Mouse (Mus musculus) megakaryocyte-erythroid progenitor cell, adult 5-6 weeks (primary cell): ENCODE data around the gene Rhox13. TPM values are rescaled to one million over a fixed set of nuclear protein-coding genes. Genes with fewer than 3 reads are reported as not detected.

Experiments used
- ATAC-seq: replicated peaks from 2 replicates; pipeline ENCODE4 v1.8.0; 2016; ENCODE audit warnings: mild to moderate bottlenecking, inconsistent platforms; ENCODE audit not compliant: severe bottlenecking, poor library complexity, low FRiP score, low TSS enrichment
- total RNA-seq, 2 experiments: library from RNA; stranded (forward) in 1 of 2; stranded (reverse) in 1 of 2; fragments of 200-1000, 215-1000 nt in 1 of 2; fragments of >200 nt in 1 of 2; fragmentation: Nextera tagmentation in 1 of 2; gene quantifications; 2 replicates each; pipeline ENCODE4 v1.2.3; 2014 to 2017

Gene Rhox13
- total RNA-seq (2014; fragmentation: Nextera tagmentation) = not detected in 2 replicates
- total RNA-seq (2017) = not detected in 2 replicates

DNA sequence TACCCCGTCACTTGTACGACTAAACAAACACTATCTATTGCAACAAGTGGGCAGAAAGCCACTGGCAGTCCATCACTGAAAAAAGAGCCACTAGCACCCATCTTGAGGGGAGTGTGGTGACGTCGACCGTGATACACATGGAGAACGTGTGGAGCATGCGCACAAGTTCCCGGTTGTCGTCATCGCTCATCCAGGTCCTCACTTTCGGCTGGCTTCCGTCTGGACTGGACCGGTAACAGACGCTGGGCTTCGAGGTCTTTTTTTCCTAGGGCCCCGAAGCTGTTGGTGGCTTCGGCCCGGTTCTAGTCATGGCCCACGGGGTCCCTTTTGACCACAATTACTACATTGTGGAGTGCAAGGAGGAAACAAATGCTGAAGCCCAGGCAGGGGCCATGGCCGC is at the start of gene Rhox13:
Rhox13 (plus strand) TSS at position 238 of the 400 bp plus-strand sequence.
- no peak for ATAC-seq

DNA sequence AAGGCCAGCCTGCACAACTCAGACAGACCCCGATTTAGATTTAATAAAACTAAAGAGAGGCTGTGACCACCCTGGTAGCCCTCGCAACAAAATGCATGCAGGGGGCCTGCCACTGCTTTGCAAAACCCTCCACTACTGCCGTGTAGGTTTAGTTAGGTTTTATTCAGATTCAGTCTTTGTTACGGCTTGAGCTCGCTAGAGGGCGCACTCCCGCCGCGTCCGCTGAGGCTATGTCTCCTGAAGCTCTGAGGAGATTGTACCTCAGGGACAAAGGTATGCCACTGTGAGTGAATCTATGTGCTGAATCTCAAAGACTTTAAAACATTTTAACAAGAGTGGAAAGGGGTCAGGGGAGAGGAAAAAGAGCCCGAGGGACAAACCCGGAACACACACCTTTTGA is 36.8 kb upstream of the Rhox13 start:
- no peak for ATAC-seq

DNA sequence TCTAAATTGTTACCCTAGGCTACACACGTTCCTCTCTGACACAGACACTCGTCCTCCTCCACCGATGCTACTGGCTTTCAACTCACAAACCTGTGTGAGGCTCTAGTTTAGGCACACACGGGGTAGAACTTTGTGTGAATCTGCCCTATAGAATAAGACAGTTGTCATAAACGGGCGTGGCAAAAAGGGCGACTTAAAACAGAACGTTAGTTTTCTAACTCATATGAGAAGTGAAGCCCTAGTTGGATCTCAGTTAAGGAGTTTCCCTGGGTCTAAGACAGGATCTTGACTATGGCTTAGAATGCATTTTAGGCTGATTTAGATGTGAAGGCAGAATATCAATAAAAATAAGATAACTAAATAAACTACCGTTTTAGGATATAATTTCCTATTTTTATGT is 36.0 kb upstream of the Rhox13 start, which contains the start of gene Rhox11:
Rhox11 (minus strand) TSS at position 101 of the 400 bp plus-strand sequence.
- ATAC-seq = no peak

DNA sequence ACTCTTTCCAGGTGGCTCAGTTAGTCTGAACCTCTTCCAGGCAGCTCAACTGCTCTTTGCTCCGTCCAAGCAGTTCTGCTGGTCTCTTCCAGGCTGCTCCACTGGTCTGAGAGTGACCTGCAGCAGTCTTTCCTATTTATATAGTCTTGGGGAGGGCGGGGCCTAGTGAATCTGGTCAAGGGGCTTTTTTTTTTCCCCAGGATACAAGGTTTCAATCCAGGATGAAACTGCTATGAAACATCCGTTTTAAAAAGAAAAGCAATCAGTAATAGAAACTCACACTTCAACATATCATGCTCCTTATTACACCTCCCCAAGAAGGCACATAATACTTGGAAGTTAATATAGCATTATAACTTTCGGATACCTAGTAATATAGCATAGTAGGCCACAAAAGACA is 10.2 kb upstream of the Rhox13 start, which contains the start of gene Rhox12:
Rhox12 (minus strand) TSS at position 101 of the 400 bp plus-strand sequence.
- ATAC-seq = no peak

DNA sequence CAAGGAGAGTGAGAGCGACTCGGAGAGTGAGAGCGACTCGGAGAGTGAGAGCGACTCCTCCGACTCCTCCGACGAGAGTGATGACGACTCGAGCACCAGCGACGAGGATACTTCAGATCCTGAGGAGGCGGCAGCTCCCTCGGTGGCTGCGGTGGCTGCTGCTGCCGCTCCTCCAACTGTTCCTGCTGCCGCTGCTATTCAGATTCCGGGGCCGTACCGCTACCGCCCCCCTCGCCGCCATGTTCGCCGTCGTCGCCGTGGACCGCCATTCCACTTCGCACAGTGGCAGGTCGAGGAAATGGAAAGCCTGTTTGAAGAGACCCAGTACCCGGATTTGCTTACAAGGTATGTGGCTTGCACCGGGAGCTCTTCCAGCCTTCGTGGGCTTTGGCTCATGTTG is 459 bp downstream of the Rhox13 start:
- no peak for ATAC-seq

DNA sequence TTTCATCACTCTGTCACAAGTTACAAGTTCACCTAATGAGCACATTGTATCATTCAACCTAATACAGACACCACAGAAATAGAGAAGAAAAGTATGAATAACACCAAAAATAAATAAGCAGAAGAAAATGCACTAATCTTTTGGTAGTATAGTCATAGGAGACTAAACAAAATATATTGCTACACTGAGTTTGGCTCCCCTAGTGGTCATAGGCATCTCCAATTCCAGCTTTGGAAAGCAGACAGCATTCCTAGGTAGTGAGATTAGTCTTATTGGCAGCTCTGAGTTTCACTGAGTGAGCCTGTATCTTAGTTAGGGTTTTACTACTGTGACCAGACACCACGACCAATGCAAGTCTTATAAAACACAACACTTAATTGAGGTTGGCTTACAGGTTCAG is 38.1 kb downstream of the Rhox13 start:
- ATAC-seq = no peak

DNA sequence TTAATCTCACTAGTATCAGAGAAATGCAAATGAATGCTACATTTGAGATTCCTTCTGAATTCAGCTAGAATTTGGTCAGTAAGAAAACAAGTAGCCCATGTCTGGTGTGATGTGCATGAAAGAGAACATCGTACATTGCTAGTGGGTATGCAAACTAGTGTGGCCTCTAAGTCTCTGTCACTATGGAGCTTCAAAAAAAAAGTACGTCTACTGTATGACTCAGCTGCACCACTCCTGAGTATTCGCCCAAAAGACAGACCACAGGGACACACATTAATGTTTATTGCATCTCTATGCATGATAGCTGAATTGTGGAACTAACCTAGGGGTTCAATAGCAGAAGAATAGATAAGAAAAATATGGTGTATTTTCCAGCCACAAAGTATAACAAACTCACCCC is 44.3 kb downstream of the Rhox13 start:
- no peak for ATAC-seq

DNA sequence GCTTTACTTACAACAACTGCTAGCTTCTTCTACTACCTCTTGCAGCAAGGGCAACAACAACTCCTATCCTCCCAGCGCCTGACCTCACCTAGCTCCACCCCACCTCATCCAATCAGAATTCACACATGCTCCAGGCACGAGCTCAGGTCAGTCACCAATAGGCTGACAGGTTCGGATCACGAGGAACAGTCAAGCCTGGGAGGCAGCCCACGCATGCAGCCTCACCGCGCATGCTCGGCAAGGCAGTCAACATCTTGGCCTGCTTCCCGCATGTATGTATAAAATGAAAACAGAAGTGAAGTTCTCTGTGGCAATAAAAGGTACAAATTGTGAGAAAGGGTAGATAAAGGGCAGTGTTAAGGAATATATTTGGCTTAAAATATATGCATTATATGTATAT is 45.0 kb downstream of the Rhox13 start:
- no peak for ATAC-seq

DNA sequence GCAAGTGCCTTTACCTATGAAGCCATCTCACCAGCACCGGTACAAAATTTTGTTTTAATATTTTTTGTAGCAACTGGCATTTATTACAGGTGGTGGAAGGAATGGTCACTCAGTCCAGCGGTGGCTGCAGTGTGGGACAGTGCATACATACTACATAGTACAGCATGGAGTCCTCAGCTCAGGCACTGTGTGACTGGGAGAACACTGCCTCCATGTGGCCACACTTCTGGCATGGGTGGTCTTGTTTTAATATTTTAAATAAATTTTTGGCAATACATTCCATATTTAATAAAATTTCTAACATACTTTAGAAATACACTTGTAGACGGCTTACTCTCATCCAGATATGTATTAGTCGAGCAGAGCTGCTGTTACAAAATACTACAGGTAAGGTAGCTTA is 45.6 kb downstream of the Rhox13 start:
- ATAC-seq = no peak

Other genes with a start within 250 kb of the Rhox13 start
- gene Rhox8, start 242.3 kb upstream of the Rhox13 start, total RNA-seq (2014; fragmentation: Nextera tagmentation) = 0.74 TPM in 1 of 2 replicates, not detected in the other
- gene Rhox8, start 242.3 kb upstream of the Rhox13 start, total RNA-seq (2017) = not detected in 2 replicates
- gene Rhox7b, start 224.0 kb upstream of the Rhox13 start, total RNA-seq (2014; fragmentation: Nextera tagmentation) = not detected in 2 replicates
- not detected in 2 replicates for gene Rhox7b, start 224.0 kb upstream of the Rhox13 start, total RNA-seq (2017)
- not detected in 2 replicates for gene Rhox9, start 219.4 kb upstream of the Rhox13 start, total RNA-seq (2014; fragmentation: Nextera tagmentation)
- gene Rhox9, start 219.4 kb upstream of the Rhox13 start, total RNA-seq (2017) = not detected in 2 replicates
- not detected in 2 replicates for gene Btg1-ps1, start 102.4 kb upstream of the Rhox13 start, total RNA-seq (2014; fragmentation: Nextera tagmentation)
- gene Btg1-ps1, start 102.4 kb upstream of the Rhox13 start, total RNA-seq (2017) = not detected in 2 replicates
- not detected in 2 replicates for gene Btg1-ps2, start 78.1 kb upstream of the Rhox13 start, total RNA-seq (2014; fragmentation: Nextera tagmentation)
- not detected in 2 replicates for gene Btg1-ps2, start 78.1 kb upstream of the Rhox13 start, total RNA-seq (2017)
- gene Rhox10, start 54.7 kb upstream of the Rhox13 start, total RNA-seq (2014; fragmentation: Nextera tagmentation) = not detected in 2 replicates
- not detected in 2 replicates for gene Rhox10, start 54.7 kb upstream of the Rhox13 start, total RNA-seq (2017)
- gene Rhox11, start 36.1 kb upstream of the Rhox13 start, total RNA-seq (2014; fragmentation: Nextera tagmentation) = not detected in 2 replicates
- not detected in 2 replicates for gene Rhox11, start 36.1 kb upstream of the Rhox13 start, total RNA-seq (2017)
- not detected in 2 replicates for gene Rhox12, start 10.3 kb upstream of the Rhox13 start, total RNA-seq (2014; fragmentation: Nextera tagmentation)
- gene Rhox12, start 10.3 kb upstream of the Rhox13 start, total RNA-seq (2017) = not detected in 2 replicates
- 16.6 and 28.3 TPM in 2 replicates for gene Zbtb33, start 68.6 kb downstream of the Rhox13 start, total RNA-seq (2014; fragmentation: Nextera tagmentation)
- 24.0 and 27.5 TPM in 2 replicates for gene Zbtb33, start 68.6 kb downstream of the Rhox13 start, total RNA-seq (2017)
- 0.39 TPM in 1 of 2 replicates, not detected in the other for gene Tmem255a, start 131.2 kb downstream of the Rhox13 start, total RNA-seq (2014; fragmentation: Nextera tagmentation)
- 0.05 and 1.1 TPM in 2 replicates for gene Tmem255a, start 131.2 kb downstream of the Rhox13 start, total RNA-seq (2017)
- not detected in 2 replicates for gene Atp1b4, start 195.0 kb downstream of the Rhox13 start, total RNA-seq (2014; fragmentation: Nextera tagmentation)
- not detected in 2 replicates for gene Atp1b4, start 195.0 kb downstream of the Rhox13 start, total RNA-seq (2017)